Mouse (Mus musculus) small intestine, adult 2 months (tissue): ENCODE results near the gene Abcc4.

Experiments used
- CTCF ChIP-seq: fragments of 200-500 bp; IDR thresholded peaks from 2 replicates; pipeline ENCODE4 v1.5.1; 2012; ENCODE audit warnings: low read depth, mild to moderate bottlenecking, control low read depth, inconsistent platforms, low read length, moderate library complexity, mixed read lengths; ENCODE audit not compliant: insufficient replicate concordance, insufficient read length; ENCODE audit errors: extremely low read depth
- POLR2A ChIP-seq: fragments of 200-500 bp; IDR thresholded peaks from 2 replicates; pipeline ENCODE4 v1.6.1; 2012; ENCODE audit warnings: low read depth, mild to moderate bottlenecking, control low read depth, inconsistent platforms, low read length, moderate library complexity

- TF ChIP-seq CTCF: no peak
- no peak for TF ChIP-seq POLR2A
Observed at GRCm38 (mm10) chr14:118716372-118717312, 10.6 kb upstream of the Abcc4 start.
